Mouse (Mus musculus): ENCODE measurements around the gene Per1.

GRCm38 (mm10) chr11:69106842-69107241, 11.8 kb downstream of the Per1 start:
- no peak for TF ChIP-seq CTCF (IDR thresholded peaks at IDR 0.05)
- TF ChIP-seq POLR2A (IDR thresholded peaks at IDR 0.05; ENCODE audit: insufficient read depth, low read depth, low read length): no peak
